Mouse (Mus musculus): ENCODE measurements at regions not wholly inside any gene's neighbourhood (a gene's known extent, or its start where the extent isn't known, plus 50 kb on each side); places are given as distances from the start of the nearest gene placed in this dataset.

DNA sequence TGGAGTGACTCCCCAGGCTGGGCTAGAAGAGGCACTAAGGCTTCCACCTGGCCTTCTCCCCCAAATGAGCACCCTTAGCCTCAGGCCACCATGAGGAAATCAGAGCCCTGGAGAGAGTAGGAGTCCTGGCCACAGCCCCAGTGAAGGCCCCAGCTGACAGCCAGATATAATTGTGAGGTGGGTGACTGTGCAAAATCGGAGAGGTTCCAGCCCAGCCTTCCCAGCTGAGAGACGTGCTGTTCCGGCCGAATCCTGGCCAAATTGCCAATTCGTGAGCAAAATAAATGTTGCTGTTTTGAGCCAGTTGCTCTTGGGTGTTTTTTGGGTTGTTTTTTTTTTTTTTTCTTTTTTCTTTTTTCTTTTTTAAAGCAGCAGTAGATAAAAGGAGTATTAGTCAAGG lies 169.9 kb upstream of the Il12b start:
- peak; percentile 10 for DNase-seq

- no peak for DNase-seq
Observed at GRCm38 (mm10) chr11:44235456-44235855, 164.4 kb upstream of the Il12b start.

- no peak for DNase-seq
Observed at GRCm38 (mm10) chr11:44238051-44238450, 161.8 kb upstream of the Il12b start.

GRCm38 (mm10) chr11:44238598-44238997 lies 161.3 kb upstream of the Il12b start:
- DNase-seq, result peak; percentile 72

DNA sequence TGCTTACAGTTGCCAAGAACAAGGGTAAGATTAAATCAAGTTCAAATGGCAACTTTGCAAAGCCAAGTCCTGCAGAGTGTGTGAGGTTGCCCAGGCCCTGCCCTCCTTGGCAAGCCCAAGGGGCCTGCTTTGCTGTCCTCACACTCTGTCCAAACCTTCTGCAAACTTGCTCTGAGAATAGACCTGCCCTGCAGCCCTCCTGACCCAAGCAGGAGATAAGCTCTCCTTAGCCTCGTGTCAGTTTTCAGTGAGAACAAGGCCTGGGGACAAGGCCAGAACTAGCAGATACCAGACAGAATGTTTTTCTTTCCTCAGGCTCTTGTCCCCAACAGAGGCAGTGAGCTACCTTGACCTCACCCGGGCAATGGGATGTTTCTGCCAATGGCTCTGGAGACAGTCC lies 156.7 kb upstream of the Il12b start:
- peak; percentile 28 for DNase-seq

- DNase-seq, result no peak
Observed at GRCm38 (mm10) chr11:44251821-44252220, 148.0 kb upstream of the Il12b start.

DNA sequence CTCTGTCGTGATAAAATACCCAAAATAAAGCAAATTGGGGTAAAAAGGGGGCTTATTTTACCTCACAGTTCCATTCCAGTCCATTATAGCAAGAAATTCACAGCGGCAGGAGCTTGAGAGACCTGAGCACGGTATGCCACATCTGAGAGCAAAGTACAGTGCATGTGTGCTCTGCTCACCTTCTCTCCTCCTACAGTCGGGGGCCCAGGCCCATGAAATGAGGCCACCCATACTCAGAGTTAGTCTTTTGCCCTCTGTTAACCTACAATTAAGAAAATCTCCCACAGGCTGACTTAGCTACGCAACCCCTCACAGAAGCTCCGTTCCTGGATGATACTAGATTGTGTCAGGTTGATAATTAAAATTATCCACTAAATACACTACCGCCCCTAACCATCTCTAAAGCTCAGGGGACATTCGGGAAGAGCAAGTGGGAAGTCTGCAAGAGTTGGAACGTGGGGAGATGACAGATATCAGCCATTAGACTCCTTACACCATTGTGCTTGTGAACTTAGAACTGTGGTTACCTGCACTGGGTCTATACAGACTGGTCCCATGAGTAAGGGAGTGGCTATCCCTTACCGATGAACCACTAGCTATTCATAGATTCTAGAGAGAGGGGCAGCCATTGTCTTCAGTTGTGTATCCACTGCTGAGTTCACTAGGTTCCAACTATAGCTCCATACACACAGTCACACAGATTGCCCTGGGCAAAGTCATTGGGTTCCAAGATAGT lies 139.3 kb upstream of the Il12b start:
- DNase-seq, result no peak

DNA sequence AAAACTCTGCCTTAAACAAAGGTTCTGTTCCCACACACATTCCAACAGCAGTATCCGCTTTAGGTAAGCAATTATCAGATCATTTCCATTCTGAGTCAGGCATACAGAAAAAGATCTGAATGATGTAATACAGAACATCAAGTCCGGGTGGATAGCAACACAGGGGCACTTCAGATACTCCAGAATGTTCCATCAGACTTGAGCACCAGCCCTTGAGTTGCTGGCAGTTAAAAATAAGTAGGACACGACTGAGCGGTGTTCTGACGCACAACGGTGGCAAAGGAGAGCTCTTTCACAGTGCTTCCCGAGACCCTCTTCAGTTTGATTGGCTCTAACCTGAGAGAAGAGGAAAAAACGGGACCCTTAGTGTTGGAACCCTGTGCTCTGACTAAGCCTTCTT lies 138.2 kb upstream of the Il12b start:
- no peak for DNase-seq

DNA sequence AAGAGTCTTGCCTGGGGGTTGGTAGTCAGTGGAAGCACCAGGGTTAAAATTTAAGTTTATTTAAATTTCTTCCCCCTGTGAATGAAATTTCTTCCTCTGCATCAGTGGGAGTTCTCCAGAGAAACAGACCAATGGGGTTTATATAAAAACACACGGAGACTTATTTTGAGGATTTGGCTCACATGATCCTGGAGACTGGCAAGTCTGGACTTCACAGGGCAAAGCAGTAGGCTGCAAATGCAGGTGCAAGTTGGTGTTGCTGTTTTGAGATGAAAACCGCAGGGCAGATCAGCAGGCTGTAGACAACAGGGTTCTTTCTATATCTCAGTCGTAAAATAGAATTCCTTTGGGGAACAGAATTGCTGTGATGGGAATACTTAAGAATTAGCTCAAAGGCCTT lies 137.3 kb upstream of the Il12b start:
- no peak for DNase-seq

- no peak for DNase-seq
Observed at GRCm38 (mm10) chr11:44272268-44272667, 127.6 kb upstream of the Il12b start.

- DNase-seq, result no peak
Observed at GRCm38 (mm10) chr11:44278521-44279208, 121.2 kb upstream of the Il12b start.

GRCm38 (mm10) chr11:44285961-44286360 lies 113.9 kb upstream of the Il12b start:
- DNase-seq, result peak; percentile 12

GRCm38 (mm10) chr11:44288825-44289224 lies 111.0 kb upstream of the Il12b start:
- no peak for DNase-seq

DNA sequence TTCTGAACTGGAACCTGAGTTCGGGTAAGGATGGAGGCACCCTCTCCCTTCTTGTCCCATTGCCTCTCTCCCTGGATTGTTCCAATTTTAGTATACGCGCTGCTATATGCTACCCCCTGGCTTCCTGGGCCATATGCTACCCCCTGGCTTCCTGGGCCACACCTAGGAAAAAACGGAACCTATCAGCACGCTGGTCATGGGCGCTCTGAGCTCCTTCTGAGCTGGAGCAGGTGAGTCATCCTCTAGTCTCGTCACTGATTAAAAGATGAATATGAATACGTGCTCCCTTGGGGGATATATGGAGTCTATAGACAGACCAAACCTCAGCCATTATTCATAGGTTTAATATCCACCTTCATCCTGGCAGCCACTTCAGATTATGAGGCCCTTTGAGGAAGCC lies 96.1 kb upstream of the Il12b start:
- no peak for DNase-seq

DNA sequence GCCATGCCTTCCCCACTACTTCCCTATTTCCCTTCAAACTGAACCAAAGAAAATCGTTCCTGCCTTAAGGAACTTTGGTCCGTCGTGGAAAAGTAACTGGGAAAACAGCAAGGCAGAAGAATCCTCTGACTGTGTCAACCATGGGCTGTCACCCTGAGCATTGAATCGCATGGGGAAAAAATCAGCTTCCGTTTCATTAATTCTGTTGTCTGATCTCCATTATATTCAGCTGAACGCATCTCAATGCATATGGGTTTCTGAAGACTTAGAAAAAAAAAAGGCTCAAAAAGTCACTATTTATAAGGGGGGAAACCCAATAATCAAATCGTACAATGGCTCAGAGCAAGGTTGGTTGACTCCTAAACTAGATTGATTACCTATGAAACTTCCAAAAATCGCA lies 83.8 kb upstream of the Il12b start:
- no peak for DNase-seq

DNA sequence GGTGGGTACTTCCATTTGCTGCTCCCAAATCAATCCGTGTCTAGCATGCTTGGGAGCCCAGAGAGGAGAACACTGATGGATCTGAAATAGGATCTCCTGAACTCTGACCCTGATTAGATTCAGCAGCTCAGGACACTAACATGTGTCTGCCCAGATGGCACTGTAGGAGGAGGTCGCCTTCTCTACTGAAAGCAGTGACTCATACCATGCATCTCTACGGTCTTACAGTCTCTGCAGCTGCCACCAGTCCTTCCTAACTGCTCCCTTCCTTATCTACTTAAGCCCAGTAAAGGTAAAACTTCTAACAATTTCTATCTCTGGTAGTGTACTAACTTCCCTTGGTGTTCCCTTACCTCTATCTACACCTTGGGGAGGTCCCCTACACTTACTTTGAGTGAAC lies 80.7 kb upstream of the Il12b start:
- no peak for DNase-seq

DNA sequence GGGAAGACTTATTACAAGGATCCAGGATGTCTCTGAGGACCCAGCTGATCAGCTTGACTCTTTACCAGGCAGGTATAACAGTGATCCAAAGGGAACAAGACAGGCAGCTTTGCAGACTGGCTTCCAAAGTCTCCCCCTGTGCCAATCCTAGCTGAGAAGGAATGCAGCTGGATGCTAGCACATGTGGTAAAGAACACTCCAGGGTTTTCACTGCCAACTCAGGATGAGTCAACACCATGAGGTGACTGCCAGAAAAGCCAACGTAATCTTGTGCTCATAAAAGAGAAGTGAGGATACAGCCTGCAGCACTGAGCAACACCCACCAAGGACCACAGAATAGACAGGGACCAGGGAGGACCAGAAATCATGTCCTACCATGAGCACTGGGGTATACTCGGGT lies 76.5 kb upstream of the Il12b start:
- peak; percentile 67 for DNase-seq

DNA sequence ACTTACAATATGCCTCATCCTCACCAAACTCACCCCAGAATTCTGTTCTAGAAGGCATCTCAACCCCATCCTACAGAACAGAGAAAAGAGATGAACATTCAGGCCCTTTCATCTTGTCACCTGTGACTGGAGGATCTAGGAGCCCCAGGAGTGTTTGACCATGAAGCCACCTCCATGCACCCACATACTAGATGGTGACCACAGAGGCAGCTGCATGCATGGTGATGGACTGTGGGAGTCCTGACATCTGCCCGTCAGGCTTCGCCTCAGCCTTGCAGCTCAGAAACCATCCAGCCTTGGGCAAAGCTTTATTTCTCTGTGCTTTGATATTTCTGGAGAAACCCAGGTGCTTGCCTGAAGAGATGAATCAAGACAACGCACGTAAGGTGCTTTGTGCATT lies 74.8 kb upstream of the Il12b start:
- no peak for DNase-seq

DNA sequence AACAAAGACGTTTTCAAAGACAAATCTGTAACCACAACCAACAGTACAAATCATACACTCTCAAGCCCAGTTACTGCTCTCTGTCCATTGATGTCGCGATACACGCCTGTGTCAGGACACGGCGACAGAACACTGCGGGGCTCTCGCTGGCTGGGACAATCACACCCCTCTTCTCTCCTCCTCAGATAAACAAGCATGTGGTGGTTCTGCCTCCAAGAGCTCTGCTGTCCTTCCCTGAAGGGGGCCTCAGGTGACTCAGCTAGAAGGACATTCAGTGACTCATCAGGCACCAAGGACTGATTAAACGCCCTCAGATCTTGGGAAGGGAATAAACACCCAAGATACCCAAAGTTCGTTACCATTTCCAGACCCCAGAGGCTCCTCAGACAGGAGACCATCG lies 74.3 kb upstream of the Il12b start:
- peak; percentile 42 for DNase-seq

DNA sequence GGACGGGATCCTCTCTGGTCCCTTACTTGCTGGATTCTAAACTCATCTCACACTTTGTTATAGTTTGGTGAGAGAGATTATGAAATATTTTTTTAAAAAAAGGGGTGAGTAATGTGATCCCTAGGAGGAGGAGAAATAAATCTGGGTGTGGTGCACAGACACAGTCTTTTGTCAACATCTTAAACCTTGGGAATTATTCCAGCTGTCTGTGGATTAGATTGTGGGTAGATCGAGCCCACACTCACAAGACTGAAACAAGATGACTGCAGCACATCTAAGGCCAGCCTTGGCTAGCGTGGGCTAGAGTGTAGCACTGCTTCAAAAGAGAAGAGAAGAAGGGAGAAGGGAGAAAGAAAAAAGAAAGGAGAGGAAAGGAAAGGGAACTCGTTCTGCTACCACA lies 70.4 kb upstream of the Il12b start:
- DNase-seq, result no peak

GRCm38 (mm10) chr11:44330438-44330837 lies 69.4 kb upstream of the Il12b start:
- DNase-seq, result no peak

GRCm38 (mm10) chr11:44330851-44331773 lies 68.8 kb upstream of the Il12b start:
- DNase-seq, result peak; percentile 75

- no peak for DNase-seq
Observed at GRCm38 (mm10) chr11:44331774-44332129, 68.1 kb upstream of the Il12b start.
